Mouse (Mus musculus) lung, postnatal 0 days (tissue): Measurements from ENCODE around the gene Unc80.

Experiments
- CTCF ChIP-seq: IDR thresholded peaks from 2 replicates; pipeline ENCODE4 v1.5.1; 2016; ENCODE audit warnings: antibody characterized with exemption, mild to moderate bottlenecking
- EP300 ChIP-seq: IDR thresholded peaks from 2 replicates; pipeline ENCODE4 v1.6.1; 2016; ENCODE audit warnings: antibody characterized with exemption, mild to moderate bottlenecking, control low read depth

DNA sequence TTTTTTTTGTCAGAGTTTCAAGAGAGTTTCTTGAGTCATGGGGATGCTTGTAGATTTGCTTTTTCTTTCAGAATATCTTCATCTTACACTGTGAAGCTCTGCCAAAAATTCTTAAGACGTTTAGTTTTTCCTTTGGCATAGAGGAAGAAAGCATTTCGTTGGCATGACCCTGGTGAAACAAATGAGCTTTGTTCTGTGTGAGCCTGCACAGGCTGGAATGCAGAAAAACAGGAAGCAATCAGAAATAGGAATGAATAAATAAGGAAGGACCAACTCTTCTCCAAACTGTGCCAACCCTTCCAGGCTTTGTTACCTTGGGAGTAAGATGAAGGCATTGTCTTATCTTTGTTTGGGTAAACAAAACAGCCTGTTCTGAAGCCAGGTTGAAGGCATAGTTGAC lies 149.0 kb downstream of the Unc80 start:
- TF ChIP-seq EP300 (peak; percentile 30; the same call in 1 of the 2 replicates), CTCF (no peak)
